Mouse (Mus musculus) hindbrain, postnatal 0 days (tissue): ENCODE data around the gene Sprn. TPM values are rescaled to one million over a fixed set of nuclear protein-coding genes. Genes with fewer than 3 reads are reported as not detected.

Experiments
- ATAC-seq: fragments of 200-750 bp; cut with Nextera tagmentation; 2 replicates; pipeline ENCODE4 v1.8.0; 2017; ENCODE audit warnings: mild to moderate bottlenecking, moderate TSS enrichment, moderate library complexity
- DNase-seq: peaks from one replicate; pipeline ENCODE4 v3.0.0-alpha.2; 2015; ENCODE audit warnings: low spot score
- H3K27ac ChIP-seq: fragments of 300-500 bp; sonication (generic); 2 replicates; pipeline ENCODE4 v1.5.1; 2014; ENCODE audit warnings: mild to moderate bottlenecking
- H3K27me3 ChIP-seq: fragments of 300-500 bp; sonication (generic); 2 replicates; pipeline ENCODE4 v1.6.1; 2014; ENCODE audit warnings: low read length, mixed read lengths; ENCODE audit not compliant: insufficient read depth
- H3K36me3 ChIP-seq: fragments of 300-500 bp; sonication (generic); 2 replicates; pipeline ENCODE4 v1.6.1; 2014; ENCODE audit warnings: low read length, mixed read lengths; ENCODE audit not compliant: insufficient read depth
- H3K4me1 ChIP-seq: fragments of 300-500 bp; sonication (generic); 2 replicates; pipeline ENCODE4 v1.6.1; 2014; ENCODE audit warnings: antibody characterized with exemption, low read length, mixed read lengths; ENCODE audit not compliant: insufficient read depth
- H3K4me2 ChIP-seq: fragments of 300-500 bp; sonication (generic); 2 replicates; pipeline ENCODE4 v1.6.1; 2014; ENCODE audit warnings: low read depth, mild to moderate bottlenecking, low read length, moderate library complexity, mixed read lengths
- H3K4me3 ChIP-seq: fragments of 300-500 bp; sonication (generic); 2 replicates; pipeline ENCODE4 v1.5.1; 2014; ENCODE audit warnings: low read length
- H3K9ac ChIP-seq: fragments of 300-500 bp; sonication (generic); replicated peaks from 2 replicates; pipeline ENCODE4 v1.6.1; 2014; ENCODE audit warnings: mild to moderate bottlenecking, low read length, moderate library complexity, mixed read lengths
- H3K9me3 ChIP-seq: fragments of 300-500 bp; sonication (generic); 2 replicates; pipeline ENCODE4 v1.6.1; 2016; ENCODE audit warnings: low read length, mixed read lengths
- CTCF ChIP-seq: IDR thresholded peaks from 2 replicates; pipeline ENCODE4 v1.5.1; 2016; ENCODE audit warnings: antibody characterized with exemption, control low read depth, low read depth
- WGBS: fragments of 180-500 bp; shearing (Covaris S2); extraction: QIAGEN DNeasy Blood & Tissue Kit; methylation state at CpG from one replicate; pipeline ENCODE4 v1.1.7; 2014; 5-methylcytosine and 5-hydroxymethylcytosine counted together
- polyA plus RNA-seq: library from polyadenylated mRNA; unstranded; fragments of >200 nt; fragmentation: Nextera tagmentation; extraction: Ambion mirVana; gene quantifications from 2 replicates; pipeline ENCODE4 v1.2.1, GENCODE M21; 2015
- total RNA-seq: library from RNA; depleted of rRNA; stranded (reverse); fragments of >200 nt; gene quantifications from 2 replicates; pipeline ENCODE4 v1.2.3, GENCODE M21; 2014

The Sprn gene
- total and polyA plus RNA-seq, 2 experiments from 2014 or later, result 29.9 to 64.7 TPM

GRCm38 (mm10) chr7:140188391-140189328, 34.0 kb upstream of the Sprn start:
- Histone ChIP-seq H3K27ac (no peak overlapping the region), H3K9ac (no peak overlapping the region), H3K4me1 (no peaks in the 10 kb centered on the region), H3K9me3 (no peaks in the 10 kb centered on the region), H3K4me3 (no peak overlapping the region), H3K27me3 (no peaks in the 10 kb centered on the region), H3K36me3 (no peaks in the 10 kb centered on the region), H3K4me2 (no peak overlapping the region)
- TF ChIP-seq CTCF, result peak; percentile 61
- ATAC-seq, result no peak
- peak; percentile 72 for DNase-seq
- WGBS, result 71% methylated on average over 4 of the region's 4 CpGs

GRCm38 (mm10) chr7:140187721-140188390, 33.2 kb upstream of the Sprn start:
- no peak for DNase-seq

GRCm38 (mm10) chr7:140186646-140187620, 32.3 kb upstream of the Sprn start:
- Histone ChIP-seq H3K36me3 (no peaks in the 10 kb centered on the region), H3K9ac (no peak overlapping the region), H3K4me3 (no peak overlapping the region), H3K27me3 (no peaks in the 10 kb centered on the region), H3K4me1 (no peaks in the 10 kb centered on the region), H3K27ac (no peak overlapping the region), H3K9me3 (no peaks in the 10 kb centered on the region), H3K4me2 (no peak overlapping the region)
- peak; percentile 57 for TF ChIP-seq CTCF
- no peak for ATAC-seq
- peak; percentile 33 for DNase-seq
- WGBS, result 51% methylated on average over 18 of the region's 18 CpGs

More at GRCm38 (mm10) chr7:140187721-140188390, 33.2 kb upstream of the Sprn start:
- H3K4me3 ChIP-seq, result no peak overlapping the region
- no peak overlapping the region for H3K27ac ChIP-seq
- H3K4me1 ChIP-seq, result no peaks in the 10 kb centered on the region
- no peak for TF ChIP-seq CTCF
- ATAC-seq, result no peak
- no peaks in the 10 kb centered on the region for H3K9me3 ChIP-seq
- WGBS, result 75% methylated on average over 7 of the region's 7 CpGs
- H3K27me3 ChIP-seq, result no peaks in the 10 kb centered on the region
- H3K9ac ChIP-seq, result no peak overlapping the region
- no peak overlapping the region for H3K4me2 ChIP-seq
- H3K36me3 ChIP-seq, result no peaks in the 10 kb centered on the region

- no peaks in the 10 kb centered on the region for H3K9me3 ChIP-seq
- no peak overlapping the region for H3K9ac ChIP-seq
- no peaks in the 10 kb centered on the region for H3K27me3 ChIP-seq
- WGBS, result 89% methylated on average over 4 of the region's 4 CpGs
- no peaks in the 10 kb centered on the region for H3K36me3 ChIP-seq
- no peak overlapping the region for H3K4me2 ChIP-seq
- H3K27ac ChIP-seq, result no peak overlapping the region
- no peaks in the 10 kb centered on the region for H3K4me1 ChIP-seq
- no peak overlapping the region for H3K4me3 ChIP-seq
- DNase-seq (no peak), ATAC-seq (no peak)
- TF ChIP-seq CTCF, result no peak
Measured at GRCm38 (mm10) chr7:140184206-140184605, 29.5 kb upstream of the Sprn start.

GRCm38 (mm10) chr7:140180692-140181091, 26.0 kb upstream of the Sprn start:
- ATAC-seq (no peak), DNase-seq (no peak)
- no peaks in the 10 kb centered on the region for H3K4me1 ChIP-seq
- no peak overlapping the region for H3K4me3 ChIP-seq
- TF ChIP-seq CTCF, result no peak
- WGBS, result 85% methylated on average over 2 of the region's 2 CpGs
- H3K27me3 ChIP-seq, result no peaks in the 10 kb centered on the region
- no peaks in the 10 kb centered on the region for H3K36me3 ChIP-seq
- H3K9ac ChIP-seq, result no peak overlapping the region
- H3K4me2 ChIP-seq, result no peak overlapping the region
- H3K9me3 ChIP-seq, result no peaks in the 10 kb centered on the region
- H3K27ac ChIP-seq, result no peak overlapping the region

GRCm38 (mm10) chr7:140179176-140179575, 24.5 kb upstream of the Sprn start:
- no peak overlapping the region for H3K4me2 ChIP-seq
- H3K9ac ChIP-seq, result no peak overlapping the region
- WGBS, result 67% methylated on average over 2 of the region's 2 CpGs
- no peak overlapping the region for H3K4me3 ChIP-seq
- H3K27ac ChIP-seq, result no peak overlapping the region
- no peaks in the 10 kb centered on the region for H3K36me3 ChIP-seq
- no peaks in the 10 kb centered on the region for H3K27me3 ChIP-seq
- no peaks in the 10 kb centered on the region for H3K9me3 ChIP-seq
- H3K4me1 ChIP-seq, result no peaks in the 10 kb centered on the region
- ATAC-seq (no peak), DNase-seq (no peak)
- TF ChIP-seq CTCF, result no peak
